Mouse (Mus musculus) limb, embryonic 14.5 days (tissue): Measurements from ENCODE around the gene Slc23a2. TPM values are rescaled to one million over a fixed set of nuclear protein-coding genes. Genes with fewer than 3 reads are reported as not detected.

ENCODE experiments used
- ATAC-seq: fragments of 200-750 bp; cut with Nextera tagmentation; 2 replicates; pipeline ENCODE4 v1.8.0; 2017; ENCODE audit warnings: low read depth, moderate number of reproducible peaks, moderate TSS enrichment; ENCODE audit not compliant: low FRiP score
- DNase-seq: peaks from one replicate; pipeline ENCODE4 v3.0.0-alpha.2; 2015; ENCODE audit warnings: low spot score
- H3K27ac ChIP-seq: fragments of 300-500 bp; sonication (generic); replicated peaks from 2 replicates; pipeline ENCODE4 v1.5.1; 2014; ENCODE audit warnings: low read depth, mild to moderate bottlenecking, low read length, moderate library complexity, mixed read lengths
- H3K27me3 ChIP-seq: fragments of 300-500 bp; sonication (generic); 2 replicates; pipeline ENCODE4 v1.6.1; 2014; ENCODE audit warnings: low read length, mixed read lengths; ENCODE audit not compliant: control insufficient read depth, insufficient read depth
- H3K36me3 ChIP-seq: fragments of 300-500 bp; sonication (generic); 2 replicates; pipeline ENCODE4 v1.6.1; 2014; ENCODE audit warnings: mild to moderate bottlenecking, low read length, moderate library complexity, mixed read lengths; ENCODE audit not compliant: control insufficient read depth, insufficient read depth
- H3K4me1 ChIP-seq: fragments of 300-500 bp; sonication (generic); 2 replicates; pipeline ENCODE4 v1.6.1; 2014; ENCODE audit warnings: antibody characterized with exemption, low read length, mixed read lengths; ENCODE audit not compliant: control insufficient read depth, insufficient read depth
- H3K4me2 ChIP-seq: fragments of 300-500 bp; sonication (generic); replicated peaks from 2 replicates; pipeline ENCODE4 v1.6.1; 2014; ENCODE audit warnings: low read depth, mild to moderate bottlenecking, low read length, moderate library complexity; ENCODE audit not compliant: severe bottlenecking
- H3K4me3 ChIP-seq: fragments of 300-500 bp; sonication (generic); replicated peaks from 2 replicates; pipeline ENCODE4 v1.5.1; 2014; ENCODE audit warnings: low read length
- H3K9ac ChIP-seq: fragments of 300-500 bp; sonication (generic); 2 replicates; pipeline ENCODE4 v1.6.1; 2014; ENCODE audit warnings: mild to moderate bottlenecking, low read depth, low read length, moderate library complexity; ENCODE audit not compliant: severe bottlenecking
- H3K9me3 ChIP-seq: fragments of 300-500 bp; sonication (generic); 2 replicates; pipeline ENCODE4 v1.6.1; 2016; ENCODE audit warnings: low read length; ENCODE audit not compliant: control insufficient read depth
- POLR2A ChIP-seq: fragments of 200-500 bp; IDR thresholded peaks from 2 replicates; pipeline ENCODE4 v1.8.0; 2012; ENCODE audit warnings: inconsistent platforms, mild to moderate bottlenecking, moderate library complexity, borderline replicate concordance; ENCODE audit not compliant: insufficient read depth, insufficient read length; ENCODE audit errors: extremely low read depth
- WGBS: fragments of 180-500 bp; shearing (Covaris S2); extraction: QIAGEN DNeasy Blood & Tissue Kit; methylation state at CpG from one replicate; pipeline ENCODE4 v1.1.7; 2014; 5-methylcytosine and 5-hydroxymethylcytosine counted together
- polyA plus RNA-seq, 2 experiments: library from polyadenylated mRNA; depleted of rRNA in 1 of 2; stranded (reverse) in 1 of 2; unstranded in 1 of 2; fragments of >200 nt; fragmentation: Nextera tagmentation in 1 of 2; extraction: Ambion mirVana in 1 of 2; gene quantifications; 2 replicates each; pipeline versions ENCODE4 v1.2.1 to v1.2.3; 2012 to 2014

Slc23a2 gene
- polyA plus RNA-seq, 2 experiments: 15.6 to 17.6 TPM

DNA sequence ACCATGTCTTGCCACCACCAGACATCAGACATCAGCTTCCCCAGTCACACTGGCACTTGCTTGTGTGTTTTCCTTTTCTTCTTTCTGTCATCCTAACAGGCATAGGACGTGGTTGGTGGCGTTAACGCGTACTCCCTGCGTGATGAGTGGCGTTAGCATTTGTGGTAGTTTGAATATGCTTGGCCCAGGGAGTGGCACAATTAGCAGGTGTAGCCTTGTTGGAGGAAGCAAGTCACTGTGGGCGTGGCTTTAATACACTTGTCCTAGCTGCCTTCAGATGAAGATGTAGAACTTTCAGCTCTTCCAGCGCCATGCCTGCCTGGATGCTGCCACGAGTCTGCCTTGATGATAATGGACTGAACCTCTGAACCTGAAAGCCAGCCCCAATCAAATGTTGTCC, 32.5 kb upstream of the Slc23a2 start:
- Histone ChIP-seq H3K9me3 (no peaks in the 10 kb centered on the region), H3K27ac (no peak overlapping the region), H3K4me2 (no peak overlapping the region), H3K4me1 (no peaks in the 10 kb centered on the region; the same call in 1 of the 2 replicates), H3K27me3 (no peaks in the 10 kb centered on the region), H3K9ac (no peak overlapping the region), H3K36me3 (no peaks in the 10 kb centered on the region), H3K4me3 (no peak overlapping the region)
- no peak for DNase-seq
- no peak for TF ChIP-seq POLR2A
- no peak for ATAC-seq
- WGBS: 80% methylated on average over 9 of the region's 9 CpGs

DNA sequence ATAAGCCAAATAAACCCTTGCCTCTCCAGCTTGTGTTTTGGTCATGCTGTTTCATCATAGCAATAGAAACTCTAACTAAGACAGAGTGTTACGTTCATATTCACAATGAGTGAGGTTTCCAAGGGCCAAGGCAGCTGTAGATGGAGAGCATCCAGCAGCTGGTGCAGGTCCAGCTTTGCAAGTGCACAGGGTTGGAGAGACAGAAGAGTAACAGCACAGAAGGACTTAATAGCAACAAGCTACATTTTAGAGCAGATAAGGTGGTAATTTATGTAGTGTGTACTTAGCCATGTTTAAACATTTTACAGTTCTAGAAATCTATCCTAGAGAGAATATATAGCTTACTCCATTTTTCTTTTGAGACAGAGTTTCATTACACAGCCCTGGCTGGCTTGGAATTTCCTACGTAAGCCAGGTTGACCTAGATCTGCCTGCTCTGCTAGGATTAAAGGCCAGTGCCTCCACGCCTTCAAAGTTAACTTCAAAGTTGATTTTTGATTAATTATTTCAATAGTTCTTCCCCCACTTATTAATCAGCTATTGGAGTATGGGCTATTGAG, 31.5 kb upstream of the Slc23a2 start:
- no peak for DNase-seq
- H3K9me3 ChIP-seq: no peaks in the 10 kb centered on the region
- H3K4me1 ChIP-seq: no peaks in the 10 kb centered on the region
- 73% methylated on average over 3 of the region's 3 CpGs for WGBS
- ATAC-seq: no peak
- no peaks in the 10 kb centered on the region for H3K36me3 ChIP-seq
- H3K9ac ChIP-seq: no peak overlapping the region
- TF ChIP-seq POLR2A: no peak
- H3K4me2 ChIP-seq: no peak overlapping the region
- no peak overlapping the region for H3K4me3 ChIP-seq
- no peaks in the 10 kb centered on the region for H3K27me3 ChIP-seq
- no peak overlapping the region for H3K27ac ChIP-seq

GRCm38 (mm10) chr2:132174048-132174447, 29.1 kb upstream of the Slc23a2 start:
- TF ChIP-seq POLR2A: no peak
- H3K4me2 ChIP-seq: no peak overlapping the region
- no peak for DNase-seq
- H3K4me3 ChIP-seq: no peak overlapping the region
- no peaks in the 10 kb centered on the region for H3K4me1 ChIP-seq
- H3K36me3 ChIP-seq: no peaks in the 10 kb centered on the region
- no peak overlapping the region for H3K9ac ChIP-seq
- no peak overlapping the region for H3K27ac ChIP-seq
- no peaks in the 10 kb centered on the region for H3K9me3 ChIP-seq
- WGBS: 91% methylated on average over 3 of the region's 3 CpGs
- H3K27me3 ChIP-seq: no peaks in the 10 kb centered on the region
- no peak for ATAC-seq

- Histone ChIP-seq H3K27me3 (no peaks in the 10 kb centered on the region), H3K4me3 (no peak overlapping the region), H3K27ac (no peak overlapping the region), H3K9me3 (no peaks in the 10 kb centered on the region), H3K9ac (no peak overlapping the region), H3K4me1 (no peaks in the 10 kb centered on the region), H3K4me2 (no peak overlapping the region), H3K36me3 (no peaks in the 10 kb centered on the region)
- TF ChIP-seq POLR2A: no peak
- DNase-seq (no peak), ATAC-seq (no peak)
- WGBS: 86% methylated on average over 8 of the region's 8 CpGs
These were observed 27.0 kb upstream of the Slc23a2 start for GRCm38 (mm10) chr2:132171939-132172338.

- Histone ChIP-seq H3K9me3 (no peaks in the 10 kb centered on the region), H3K4me2 (no peak overlapping the region), H3K4me1 (no peaks in the 10 kb centered on the region), H3K9ac (no peak overlapping the region), H3K27ac (no peak overlapping the region), H3K27me3 (no peaks in the 10 kb centered on the region), H3K36me3 (no peaks in the 10 kb centered on the region), H3K4me3 (no peak overlapping the region)
- ATAC-seq: no peak
- TF ChIP-seq POLR2A: no peak
- WGBS: 81% methylated on average over 7 of the region's 7 CpGs
- DNase-seq: no peak
These were observed 24.2 kb upstream of the Slc23a2 start for GRCm38 (mm10) chr2:132169150-132169549.

GRCm38 (mm10) chr2:132163626-132164025, 18.7 kb upstream of the Slc23a2 start:
- ATAC-seq (no peak), DNase-seq (no peak)
- no peak overlapping the region for H3K4me3 ChIP-seq
- H3K9me3 ChIP-seq: no peaks in the 10 kb centered on the region
- no peak overlapping the region for H3K4me2 ChIP-seq
- 86% methylated on average over 1 of the region's 1 CpGs for WGBS
- no peak overlapping the region for H3K27ac ChIP-seq
- no peaks in the 10 kb centered on the region for H3K27me3 ChIP-seq
- TF ChIP-seq POLR2A: no peak
- H3K4me1 ChIP-seq: no peaks in the 10 kb centered on the region
- no peak overlapping the region for H3K9ac ChIP-seq
- H3K36me3 ChIP-seq: no peaks in the 10 kb centered on the region
